Mouse (Mus musculus) lung, postnatal 0 days (tissue): ENCODE measurements around the gene Cfap61.

Experiments
- CTCF ChIP-seq: IDR thresholded peaks from 2 replicates; pipeline ENCODE4 v1.5.1; 2016; ENCODE audit warnings: antibody characterized with exemption, mild to moderate bottlenecking
- EP300 ChIP-seq: IDR thresholded peaks from 2 replicates; pipeline ENCODE4 v1.6.1; 2016; ENCODE audit warnings: antibody characterized with exemption, mild to moderate bottlenecking, control low read depth

DNA sequence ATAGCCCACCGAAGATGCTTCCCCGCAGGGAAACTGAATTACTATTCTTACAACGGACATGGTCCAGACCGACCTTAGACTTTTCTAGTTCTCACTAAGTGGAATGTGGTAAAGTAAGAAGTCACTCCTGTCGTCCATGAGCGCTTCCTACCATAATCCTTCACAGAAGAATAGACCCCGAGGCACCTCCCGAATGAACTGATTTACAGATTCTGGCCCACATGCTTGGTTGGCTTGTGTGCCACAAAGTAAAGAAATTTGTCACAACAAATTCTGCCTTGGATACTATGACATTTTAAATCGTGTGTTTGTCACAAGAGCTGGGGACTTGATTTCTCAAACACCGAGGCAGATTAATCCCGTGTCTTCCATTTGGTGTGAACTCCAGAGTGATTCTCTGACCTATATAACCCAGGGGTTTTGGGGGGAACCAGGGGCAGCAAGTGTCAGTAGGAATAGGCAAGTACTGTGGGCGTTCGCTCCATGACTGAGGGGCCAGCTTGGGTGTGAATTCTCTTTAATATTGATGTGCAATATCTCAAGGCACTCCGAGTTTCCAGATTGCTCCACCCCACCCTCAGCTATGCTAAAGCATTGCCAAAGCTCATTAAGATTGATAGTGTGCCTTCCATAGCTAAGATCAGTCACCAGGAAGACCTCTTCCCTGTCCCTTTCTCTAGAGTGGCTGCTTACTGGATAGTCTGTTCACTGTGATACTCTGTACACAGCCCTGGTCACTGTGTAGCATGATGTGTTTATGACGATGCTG lies 214.8 kb downstream of the Cfap61 start:
- TF ChIP-seq CTCF (no peak), EP300 (no peak)
